Mouse (Mus musculus): ENCODE data around the gene Tmem50b.

Tmem50b gene

GRCm38 (mm10) chr16:91565292-91565951 lies 32.2 kb downstream of the Tmem50b start:
- peak; percentile 62 for DNase-seq (ENCODE audit: low read depth, low spot score)

- peak; percentile 90 for DNase-seq (ENCODE audit: low read depth, low spot score)
Observed at GRCm38 (mm10) chr16:91564580-91565291, 32.9 kb downstream of the Tmem50b start.

DNA sequence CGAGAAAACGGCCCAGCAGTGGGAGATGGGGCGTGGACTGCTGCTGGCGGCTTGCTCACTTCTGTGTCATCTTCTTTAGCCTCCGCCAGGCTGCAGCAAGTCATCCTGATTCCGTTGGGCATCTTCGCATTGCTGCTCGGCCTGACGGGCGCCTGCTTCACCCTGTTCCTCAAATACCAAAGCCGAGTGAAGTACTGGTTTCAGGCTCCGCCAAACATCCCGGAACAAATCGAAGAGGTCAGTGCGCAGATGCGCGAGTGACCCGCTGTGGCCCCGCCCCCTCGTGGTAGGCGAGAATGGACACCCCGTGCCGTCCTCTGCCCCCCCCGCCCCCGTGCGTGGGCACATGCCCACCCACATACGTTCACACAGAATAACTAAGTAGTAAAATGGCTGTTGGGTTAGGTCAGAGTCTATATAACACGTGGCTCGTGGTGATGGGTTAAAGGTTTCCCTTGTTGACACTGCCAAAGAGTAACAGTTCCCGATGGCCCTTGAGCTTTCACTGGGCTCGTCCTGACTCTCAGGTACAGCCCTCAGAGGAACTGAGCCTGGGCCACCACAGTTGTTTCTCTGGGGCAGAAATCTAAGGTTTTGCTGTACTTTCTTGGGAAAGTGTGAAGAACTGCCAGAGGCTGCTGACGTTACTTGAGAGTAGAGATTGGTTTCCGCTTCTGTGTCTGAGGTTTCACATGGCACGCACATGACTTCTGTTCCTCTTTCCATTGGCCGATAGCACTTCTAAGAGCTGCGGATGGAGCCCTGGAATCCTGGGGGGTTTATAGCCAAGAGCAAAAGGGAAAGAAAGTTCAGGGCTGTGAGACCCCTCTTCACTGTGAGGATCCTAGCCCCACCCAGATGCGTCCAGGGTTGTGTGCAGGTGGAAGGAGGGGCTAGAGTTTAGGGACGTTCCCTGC lies 35.8 kb downstream of the Tmem50b start:
- DNase-seq (ENCODE audit: low read depth, low spot score) = peak; percentile 62

GRCm38 (mm10) chr16:91561099-91561498 lies 36.5 kb downstream of the Tmem50b start:
- DNase-seq (ENCODE audit: low read depth, low spot score) = no peak

GRCm38 (mm10) chr16:91557693-91558092 lies 39.9 kb downstream of the Tmem50b start:
- DNase-seq (ENCODE audit: low read depth, low spot score) = peak; percentile 51

GRCm38 (mm10) chr16:91557214-91557613 lies 40.4 kb downstream of the Tmem50b start:
- no peak for DNase-seq (ENCODE audit: low read depth, low spot score)

- DNase-seq (ENCODE audit: low read depth, low spot score) = no peak
Observed at GRCm38 (mm10) chr16:91556659-91557058, 40.9 kb downstream of the Tmem50b start.

DNA sequence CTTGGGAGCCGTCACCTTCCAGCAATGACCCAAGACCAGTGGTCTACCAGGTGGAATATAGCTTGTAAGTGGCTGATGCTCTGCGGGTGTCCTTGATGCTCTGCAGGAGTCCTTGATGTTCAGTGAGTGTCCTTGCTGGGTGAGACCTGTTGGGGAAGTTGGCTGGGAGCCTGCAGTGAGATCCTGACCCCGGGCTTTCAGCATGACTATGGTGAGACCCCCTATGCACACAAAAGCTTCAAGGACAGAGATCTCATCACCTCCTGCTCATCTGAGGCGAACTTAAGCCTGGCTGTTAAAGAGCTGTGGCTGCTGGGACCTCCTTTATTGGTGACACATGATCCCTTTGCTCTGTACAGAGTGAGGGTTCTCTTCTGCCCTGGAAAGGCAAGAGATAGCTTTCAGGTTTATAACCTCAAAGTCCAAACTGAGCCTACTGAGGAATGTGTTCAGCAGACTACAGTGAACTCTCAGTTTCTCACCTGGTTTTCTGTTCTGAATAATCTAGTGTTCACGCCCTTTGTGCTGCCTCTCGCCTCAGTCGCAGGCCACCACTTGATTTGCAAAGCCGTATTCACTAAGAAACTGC lies 42.5 kb downstream of the Tmem50b start:
- DNase-seq (ENCODE audit: low read depth, low spot score) = peak; percentile 51

GRCm38 (mm10) chr16:91553625-91554024 lies 44.0 kb downstream of the Tmem50b start:
- no peak for DNase-seq (ENCODE audit: low read depth, low spot score)

DNA sequence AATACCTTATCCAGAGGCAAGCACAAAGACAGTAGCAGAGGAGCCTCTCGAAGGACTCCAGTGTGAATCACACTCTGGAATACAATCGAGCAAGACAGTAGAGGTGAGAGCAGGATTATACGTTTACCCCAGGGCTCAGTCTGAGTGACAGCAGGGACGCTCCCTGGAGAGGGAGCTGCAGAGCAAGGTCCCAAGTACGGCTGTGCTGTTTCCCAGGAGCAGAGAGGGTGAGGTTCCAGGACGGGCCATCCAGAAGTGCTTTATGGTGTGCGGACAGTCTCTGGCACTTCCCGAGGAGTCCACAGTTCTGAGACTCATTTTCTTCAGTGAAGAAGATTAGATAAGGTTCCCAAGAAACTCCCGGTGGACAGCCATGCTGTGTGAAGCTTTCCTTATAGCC lies 45.5 kb downstream of the Tmem50b start:
- DNase-seq (ENCODE audit: low read depth, low spot score) = peak; percentile 45

DNA sequence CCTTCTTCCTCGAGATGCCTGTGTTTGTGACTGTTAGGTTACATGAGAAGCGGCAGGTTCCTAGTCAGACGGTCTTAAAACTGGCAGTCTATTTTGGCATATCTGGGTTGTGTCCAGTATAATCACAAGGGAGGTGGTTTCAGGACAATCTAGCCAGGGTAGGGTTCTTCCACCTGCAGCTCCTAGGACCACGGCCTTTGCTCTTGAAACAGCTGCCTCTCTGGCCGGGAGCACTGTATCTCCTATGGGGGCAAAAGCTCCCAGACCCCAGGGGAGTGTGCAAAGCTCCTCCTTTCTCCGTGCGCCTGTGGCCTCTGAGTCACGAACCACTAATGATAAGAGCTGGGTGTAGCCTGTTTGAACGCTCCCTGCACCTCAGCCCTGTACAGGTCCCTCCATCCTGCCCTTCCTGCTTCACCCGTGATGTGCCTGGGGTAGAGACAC lies 46.5 kb downstream of the Tmem50b start:
- no peak for DNase-seq (ENCODE audit: low read depth, low spot score)

DNA sequence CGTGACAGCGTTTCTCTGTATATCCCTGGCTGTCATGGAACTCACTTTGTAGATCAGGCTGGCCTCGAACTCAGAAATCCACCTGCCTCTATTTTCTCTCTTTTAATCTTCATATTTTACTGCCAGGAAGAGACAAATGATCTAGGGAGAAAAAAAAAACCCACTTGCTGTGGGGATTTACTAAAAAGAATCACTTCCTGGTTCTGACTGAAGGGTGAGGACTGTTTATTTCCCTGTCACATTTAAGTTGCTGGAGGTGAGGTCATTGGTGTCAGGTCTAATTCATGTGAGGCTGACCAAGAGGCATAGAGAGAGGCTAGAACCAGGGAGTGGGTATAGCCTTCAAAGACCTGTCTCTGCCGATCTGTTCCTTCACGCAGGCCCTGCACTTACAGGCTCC lies 48.0 kb downstream of the Tmem50b start:
- no peak for DNase-seq (ENCODE audit: low read depth, low spot score)

DNA sequence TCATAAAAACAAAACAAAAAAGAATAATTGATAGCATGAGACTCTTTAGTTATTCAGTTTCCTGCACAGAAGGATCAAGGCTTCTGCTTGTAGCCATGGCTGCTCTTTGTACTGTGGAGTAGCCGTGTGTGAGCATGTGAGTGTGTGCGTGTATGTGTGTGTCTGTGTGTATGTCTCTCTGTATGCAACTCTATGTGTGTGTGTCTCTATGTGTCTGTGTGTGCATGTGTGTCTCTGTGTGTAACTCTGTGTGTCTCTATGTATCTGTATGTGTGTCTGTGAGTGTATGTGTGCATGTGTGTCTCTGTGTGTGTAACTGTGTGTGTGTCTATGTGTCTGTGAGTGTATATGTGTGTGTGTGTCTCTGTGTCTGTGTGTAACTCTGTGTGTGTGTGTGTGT lies 48.6 kb downstream of the Tmem50b start:
- no peak for DNase-seq (ENCODE audit: low read depth, low spot score)

DNA sequence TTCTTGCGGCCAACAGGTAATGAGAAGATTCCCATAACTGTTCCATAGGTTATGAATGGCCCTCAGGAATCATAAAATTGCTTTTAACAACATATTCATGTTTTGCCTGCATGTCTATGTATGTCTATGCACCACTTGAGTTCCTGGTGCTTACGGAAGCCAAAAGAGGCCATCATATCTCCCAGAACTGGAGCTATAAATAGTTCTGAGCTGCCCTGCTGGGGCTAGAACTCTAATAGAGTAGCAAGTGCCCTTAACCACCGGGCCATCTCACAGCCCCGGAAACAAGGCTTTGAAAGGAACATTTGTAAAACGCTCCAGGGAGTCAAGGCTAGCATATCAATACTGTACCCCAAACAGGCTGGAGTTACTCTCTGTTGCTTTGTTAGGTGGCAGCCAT lies 49.0 kb downstream of the Tmem50b start:
- DNase-seq (ENCODE audit: low read depth, low spot score) = no peak

- no peak for DNase-seq (ENCODE audit: low read depth, low spot score)
Observed at GRCm38 (mm10) chr16:91547974-91548373, 49.6 kb downstream of the Tmem50b start.

- DNase-seq (ENCODE audit: low read depth, low spot score) = no peak
Observed at GRCm38 (mm10) chr16:91546836-91547741, 50.5 kb downstream of the Tmem50b start, which contains the start of gene Ifngr2. Ifngr2 (plus strand) TSS chr16:91547072.

GRCm38 (mm10) chr16:91546391-91546835 lies 51.2 kb downstream of the Tmem50b start:
- DNase-seq (ENCODE audit: low read depth, low spot score) = no peak

GRCm38 (mm10) chr16:91545597-91546281 lies 51.9 kb downstream of the Tmem50b start:
- DNase-seq (ENCODE audit: low read depth, low spot score) = no peak

DNA sequence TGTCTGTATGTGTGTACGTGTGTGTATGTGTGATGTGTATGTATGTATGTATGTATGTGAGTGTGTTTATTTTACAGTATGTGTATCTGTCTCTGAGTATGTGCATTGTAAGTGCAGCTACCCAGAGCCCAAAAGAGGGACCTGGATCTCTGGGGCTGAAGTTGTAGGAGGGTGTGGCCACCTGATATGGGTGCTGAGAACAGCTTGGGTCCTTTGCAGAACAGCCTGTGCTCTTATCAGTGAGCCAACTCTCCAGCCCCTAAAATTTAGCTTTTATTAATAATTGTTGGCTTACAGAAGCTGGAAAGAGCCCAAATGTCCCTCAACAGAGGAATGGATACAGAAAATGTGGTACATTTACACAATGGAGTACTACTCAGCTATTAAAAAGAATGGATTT lies 54.0 kb downstream of the Tmem50b start:
- no peak for DNase-seq (ENCODE audit: low read depth, low spot score)

DNA sequence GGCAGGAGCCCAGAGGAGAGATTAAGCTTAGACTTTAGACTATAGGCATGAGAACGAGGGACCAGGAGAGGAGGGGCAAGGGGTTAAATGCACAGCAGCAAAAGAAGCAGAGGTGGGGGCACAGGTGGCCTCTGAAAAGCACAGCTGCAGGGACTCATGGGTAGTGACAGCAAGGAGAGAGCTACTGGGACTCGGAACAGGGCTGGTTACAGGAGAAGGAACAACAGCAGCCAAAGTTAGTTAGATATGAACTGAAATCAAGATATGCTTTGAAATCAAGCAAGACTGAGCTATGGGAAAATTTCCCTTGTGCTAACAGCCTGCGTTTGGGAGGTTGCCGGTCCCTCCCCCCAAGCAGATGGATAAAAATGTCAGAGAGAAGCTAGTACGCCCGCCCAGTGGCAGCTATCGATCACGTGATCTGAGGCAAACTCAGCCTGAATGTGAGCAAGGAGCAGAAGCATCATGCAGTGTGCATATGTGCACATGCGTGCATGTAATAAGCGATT lies 56.0 kb downstream of the Tmem50b start:
- DNase-seq (ENCODE audit: low read depth, low spot score) = peak; percentile 51

Data from ZHBTc4 (cell line).